Mouse (Mus musculus) mesoderm, embryonic 11.5 days (tissue): ENCODE measurements at regions not wholly inside any gene's neighbourhood (a gene's known extent, or its start where the extent isn't known, plus 50 kb on each side); places are given as distances from the start of the nearest gene placed in this dataset.

Experiments
- DNase-seq: peaks from one replicate; pipeline ENCODE4 v3.0.0-alpha.2; 2012; ENCODE audit warnings: low read depth, low spot score

DNA sequence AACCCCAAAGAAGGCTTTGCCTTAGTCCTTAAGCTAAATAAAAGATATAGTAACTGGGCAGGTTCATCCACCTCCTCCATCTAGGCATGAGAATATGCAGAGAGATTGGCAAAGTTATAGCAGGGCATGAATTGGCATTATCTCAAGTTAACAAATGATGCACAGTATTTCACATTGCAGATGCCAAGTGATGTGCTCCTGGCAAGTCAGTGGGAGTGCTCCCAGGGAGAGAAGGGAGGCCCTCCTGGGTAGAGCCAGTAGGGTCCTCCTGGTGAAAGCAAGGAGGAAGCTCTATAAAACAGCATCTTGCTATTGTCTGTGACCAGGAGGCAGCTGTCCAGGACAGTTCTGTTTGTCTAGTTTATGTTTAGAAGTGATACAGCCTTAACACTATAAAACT lies 496.6 kb upstream of the Sox11 start:
- no peak for DNase-seq

DNA sequence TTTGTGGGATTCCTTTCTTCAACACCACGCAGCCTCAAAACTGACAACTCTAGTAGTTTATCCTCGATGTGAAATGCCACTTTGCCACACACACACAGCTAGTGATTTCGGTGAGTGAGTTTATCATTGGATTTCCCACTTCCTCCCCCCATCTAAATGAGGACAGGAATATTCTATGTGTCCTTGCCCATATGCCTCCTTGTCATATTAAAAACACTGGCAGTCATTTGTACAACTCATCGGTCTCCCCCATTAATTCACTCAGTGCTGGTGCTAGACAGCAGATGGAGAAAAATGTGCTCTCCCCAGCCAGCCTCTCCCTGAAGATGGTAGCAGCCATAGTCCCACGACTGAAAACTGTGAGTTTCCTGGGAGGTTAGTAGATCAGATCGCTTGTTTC lies 496.0 kb upstream of the Sox11 start:
- DNase-seq: no peak

- DNase-seq: no peak
Observed at GRCm38 (mm10) chr12:27826208-27826607, 483.8 kb upstream of the Sox11 start.

DNA sequence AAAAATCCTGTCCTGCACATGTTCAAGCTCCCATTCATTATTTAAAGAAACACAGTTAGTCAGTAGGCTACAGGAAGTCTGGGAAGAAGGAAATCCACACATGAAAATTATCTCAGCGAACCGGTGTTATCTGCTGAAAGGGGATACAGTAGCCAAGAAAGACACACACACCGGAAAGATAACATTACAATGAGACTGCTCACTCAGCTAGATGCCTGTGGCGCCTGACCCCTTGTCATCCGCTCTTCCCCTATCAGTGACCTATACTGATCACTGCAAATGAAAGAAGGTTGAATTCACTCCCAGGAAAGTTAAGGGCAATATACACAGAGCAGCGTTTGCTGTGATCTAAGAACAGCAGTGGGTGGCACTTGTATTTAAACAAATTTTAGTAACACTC lies 481.0 kb upstream of the Sox11 start:
- DNase-seq: no peak

DNA sequence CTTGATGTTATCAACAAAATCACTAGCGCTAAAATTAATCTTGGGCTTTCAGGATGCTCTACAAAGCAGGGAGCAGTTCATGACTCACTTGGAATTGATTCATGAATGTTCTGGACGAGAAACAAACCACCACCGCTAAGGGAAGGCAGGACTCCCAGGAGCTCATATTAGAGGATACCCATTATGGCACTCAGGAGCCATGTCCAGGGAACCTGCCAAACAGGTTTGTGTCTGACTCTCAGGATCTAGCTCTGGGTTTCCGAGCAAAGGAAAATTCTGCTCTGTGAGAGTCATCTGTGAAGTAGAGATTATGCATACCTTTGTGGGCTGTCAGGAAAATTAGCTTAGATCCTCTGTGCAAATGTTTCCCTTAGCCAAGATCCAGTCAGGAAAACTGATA lies 454.3 kb upstream of the Sox11 start:
- no peak for DNase-seq

DNA sequence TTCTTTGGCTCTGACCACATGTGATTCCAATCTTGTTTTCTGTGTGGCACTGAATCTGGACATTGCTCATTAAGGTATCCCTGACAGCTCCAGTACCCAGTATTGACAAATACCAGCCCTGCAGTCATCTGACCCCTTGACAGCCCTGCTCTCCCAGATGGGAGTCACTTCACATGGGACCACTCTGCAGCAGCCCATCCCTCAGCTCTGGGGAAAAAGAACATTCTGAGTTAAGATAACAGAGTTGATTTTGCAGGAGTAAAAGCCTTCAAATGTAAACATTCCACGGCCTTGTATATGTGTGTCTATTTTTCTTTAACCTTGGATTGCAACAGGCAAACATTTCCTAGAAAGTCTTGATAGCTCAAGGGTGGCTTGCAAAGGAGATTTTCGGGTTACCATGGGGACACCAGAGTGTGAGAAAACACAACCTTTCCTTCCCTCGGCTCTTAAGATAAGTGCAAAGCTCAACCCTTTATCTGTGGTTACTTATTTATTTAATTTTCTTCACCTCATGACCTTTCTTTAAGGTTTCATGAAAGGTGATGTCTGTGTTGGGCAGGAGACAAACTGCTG lies 444.4 kb upstream of the Sox11 start:
- no peak for DNase-seq

DNA sequence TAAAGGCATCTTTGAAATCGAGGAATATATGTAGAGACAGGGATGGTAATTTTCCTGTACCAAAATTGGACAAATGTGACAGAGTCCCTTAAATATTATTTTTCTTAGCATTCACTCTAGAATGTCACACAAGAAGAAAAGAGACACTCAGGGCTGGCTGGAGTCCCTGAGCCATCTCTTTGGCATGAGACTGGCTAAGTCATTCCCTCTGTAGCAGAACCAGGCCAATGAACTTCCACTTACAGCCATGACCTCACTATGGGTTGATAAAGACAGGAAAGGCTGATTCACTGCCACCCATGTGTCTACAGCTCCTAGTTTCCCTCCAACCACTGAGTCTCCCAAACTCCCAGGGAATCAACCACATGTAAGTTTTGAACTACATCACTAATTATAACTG lies 438.4 kb upstream of the Sox11 start:
- no peak for DNase-seq

DNA sequence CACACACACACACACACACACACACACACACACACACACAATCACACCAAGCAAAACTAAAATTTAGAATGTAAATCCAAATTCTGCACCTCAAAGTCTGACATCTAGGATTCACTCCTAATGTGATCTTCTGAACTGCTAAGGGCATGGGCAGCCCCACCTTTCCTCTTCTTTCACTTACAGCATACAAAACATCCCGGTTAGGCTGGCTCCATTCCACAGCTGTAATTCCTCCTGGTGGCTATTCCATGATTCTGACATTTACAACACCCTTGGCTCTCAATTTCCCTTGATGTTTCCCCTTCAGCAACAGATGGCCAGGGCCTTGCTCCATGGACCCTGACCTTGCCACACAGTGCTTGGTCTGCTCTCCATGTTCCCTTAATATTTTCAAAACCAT lies 423.6 kb upstream of the Sox11 start:
- no peak for DNase-seq

DNA sequence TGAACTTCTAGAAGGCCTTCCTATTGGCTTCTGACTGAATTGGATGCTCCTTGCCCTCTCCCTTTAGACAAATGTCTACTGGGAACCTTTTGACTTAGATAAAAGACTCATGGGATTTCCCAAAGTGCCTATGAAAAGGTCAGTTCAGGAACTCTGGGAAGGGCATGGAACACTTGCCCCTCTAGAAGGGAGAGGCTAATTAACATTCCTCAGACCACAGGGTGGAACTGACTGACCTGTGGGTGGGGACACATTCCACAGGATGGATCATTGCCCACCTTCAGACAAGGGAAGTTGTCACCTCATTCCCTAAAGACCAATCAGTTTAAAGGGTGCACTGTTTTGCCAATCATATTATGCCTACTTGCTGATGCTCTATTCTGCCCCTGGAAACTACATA lies 416.6 kb upstream of the Sox11 start:
- no peak for DNase-seq

GRCm38 (mm10) chr12:27757641-27758040 lies 415.3 kb upstream of the Sox11 start:
- no peak for DNase-seq

DNA sequence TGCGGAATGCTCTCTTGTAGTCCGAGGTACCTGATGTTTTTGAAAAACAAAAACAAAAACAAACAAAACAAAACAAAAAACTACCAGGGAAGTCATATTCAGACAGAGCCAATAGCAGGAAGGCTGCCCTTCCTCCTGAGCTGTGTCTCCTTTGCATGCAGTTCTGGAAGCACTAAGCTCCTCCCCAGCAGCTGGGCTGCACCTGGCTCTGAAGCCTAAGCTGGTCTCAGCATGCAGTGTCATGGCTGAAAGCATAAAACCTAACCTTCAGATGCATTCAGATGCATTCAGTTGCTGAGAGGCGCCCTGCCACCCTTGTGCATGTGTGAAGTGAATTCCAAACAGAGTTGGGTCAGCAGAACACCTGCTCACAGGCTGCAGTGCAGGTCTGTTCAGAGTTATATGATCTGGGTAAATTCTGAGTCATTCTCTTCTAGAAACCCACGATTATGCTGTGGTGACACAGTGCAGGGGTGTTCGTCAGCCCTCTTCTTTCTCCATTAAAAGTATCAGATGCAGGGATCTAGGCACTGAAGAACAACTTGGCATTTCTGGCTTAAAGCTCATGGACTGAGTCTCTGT lies 382.3 kb upstream of the Sox11 start:
- DNase-seq: peak; percentile 32

DNA sequence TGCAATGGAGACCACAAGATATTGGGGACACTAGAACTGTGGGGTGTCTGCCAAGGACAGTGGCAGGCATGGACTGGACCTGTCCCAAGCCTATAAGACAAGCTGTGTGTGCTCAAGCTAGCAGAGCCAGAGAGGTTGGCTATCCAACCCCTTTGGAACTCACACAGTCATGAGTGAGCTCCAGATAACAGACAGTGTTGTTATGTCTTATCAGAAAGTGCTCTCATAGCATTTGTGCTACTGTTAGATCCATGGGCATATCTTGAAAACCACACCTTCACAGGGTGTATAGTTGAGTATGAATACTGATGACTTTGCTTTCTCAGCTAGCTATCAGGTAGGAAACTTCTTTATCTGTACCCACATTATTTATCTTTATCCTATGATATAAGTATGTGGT lies 338.1 kb upstream of the Sox11 start:
- no peak for DNase-seq

- no peak for DNase-seq
Observed at GRCm38 (mm10) chr12:27673404-27673803, 331.0 kb upstream of the Sox11 start.

- DNase-seq: no peak
Observed at GRCm38 (mm10) chr12:27670650-27671084, 328.3 kb upstream of the Sox11 start.

GRCm38 (mm10) chr12:27670190-27670589 lies 327.8 kb upstream of the Sox11 start:
- DNase-seq: no peak

DNA sequence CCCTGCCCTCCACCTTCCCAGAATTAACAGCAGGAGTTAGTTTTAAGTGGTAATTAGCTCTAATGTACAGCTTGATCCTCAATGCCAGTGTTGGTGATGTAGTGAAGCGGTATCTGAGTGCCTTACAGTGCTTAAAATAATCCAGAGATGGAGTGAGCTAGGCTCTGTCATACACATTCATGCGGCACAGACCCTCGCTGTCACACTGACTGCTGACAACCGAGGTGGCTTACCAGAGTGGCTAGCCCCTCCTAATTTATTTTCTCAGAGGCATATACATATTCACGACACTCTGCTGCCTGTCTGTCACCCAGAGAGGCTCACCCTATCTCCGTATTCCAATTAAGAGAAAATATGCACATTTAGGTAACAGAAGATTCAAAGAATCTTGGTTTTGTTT lies 327.2 kb upstream of the Sox11 start:
- no peak for DNase-seq

DNA sequence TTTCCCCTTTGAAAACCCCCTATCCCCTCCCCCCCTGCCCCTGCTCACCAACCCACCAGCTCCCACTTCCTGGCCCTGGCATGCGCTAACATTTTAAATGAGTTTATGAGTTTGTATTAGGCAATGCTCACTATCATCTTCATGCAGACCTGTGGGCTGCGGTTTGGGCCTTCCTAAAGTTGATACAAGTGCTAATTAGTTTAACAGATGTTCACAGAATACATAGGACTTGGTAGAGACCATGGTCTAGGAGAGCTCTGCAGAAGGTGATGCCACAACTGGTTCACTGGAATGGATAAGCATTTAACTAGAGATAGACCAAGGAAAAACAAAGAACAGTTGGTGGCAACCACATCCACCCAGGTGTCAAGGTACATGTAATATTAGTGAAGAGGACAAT lies 324.1 kb upstream of the Sox11 start:
- DNase-seq: no peak

GRCm38 (mm10) chr12:27663126-27663525 lies 320.8 kb upstream of the Sox11 start:
- DNase-seq: no peak

DNA sequence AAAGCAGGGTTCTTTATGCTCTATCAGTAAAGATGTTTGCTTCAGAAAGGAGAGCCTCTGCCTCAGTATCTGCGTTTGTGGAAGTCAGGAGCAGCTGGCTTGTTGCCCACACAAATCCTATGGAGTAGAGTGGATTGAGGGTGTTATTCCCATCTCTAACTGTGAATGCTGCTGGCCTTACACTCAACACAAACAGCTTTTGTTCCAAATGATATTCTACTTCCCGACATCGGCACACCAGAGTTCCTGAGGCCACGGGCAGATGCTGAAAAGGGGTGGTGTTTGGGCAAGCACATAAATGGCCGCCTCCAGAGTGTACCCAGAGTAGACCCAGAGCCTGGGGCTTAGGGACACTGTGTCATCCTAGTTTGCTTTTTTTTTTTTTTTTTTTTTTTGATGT lies 320.3 kb upstream of the Sox11 start:
- DNase-seq: no peak

GRCm38 (mm10) chr12:27657536-27657935 lies 315.2 kb upstream of the Sox11 start:
- no peak for DNase-seq

DNA sequence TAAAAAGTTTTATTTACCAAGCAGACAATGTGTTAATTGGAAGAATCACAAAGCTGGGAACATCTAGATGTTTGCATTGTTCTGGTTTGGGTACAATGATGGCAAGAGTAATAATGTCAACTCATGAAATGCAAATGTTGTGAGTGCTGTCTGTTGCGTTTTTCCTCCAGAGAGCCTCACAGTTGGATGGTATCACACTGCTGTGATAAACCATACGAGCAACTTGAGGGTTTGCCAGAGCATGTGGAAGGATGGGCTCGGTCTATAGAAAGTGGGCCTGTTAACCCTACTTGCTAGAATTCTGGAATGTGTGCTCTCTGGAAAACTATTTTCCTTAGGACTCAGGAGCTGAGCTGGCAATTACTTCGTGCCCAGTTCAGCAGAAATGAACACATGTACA lies 311.2 kb upstream of the Sox11 start:
- no peak for DNase-seq

DNA sequence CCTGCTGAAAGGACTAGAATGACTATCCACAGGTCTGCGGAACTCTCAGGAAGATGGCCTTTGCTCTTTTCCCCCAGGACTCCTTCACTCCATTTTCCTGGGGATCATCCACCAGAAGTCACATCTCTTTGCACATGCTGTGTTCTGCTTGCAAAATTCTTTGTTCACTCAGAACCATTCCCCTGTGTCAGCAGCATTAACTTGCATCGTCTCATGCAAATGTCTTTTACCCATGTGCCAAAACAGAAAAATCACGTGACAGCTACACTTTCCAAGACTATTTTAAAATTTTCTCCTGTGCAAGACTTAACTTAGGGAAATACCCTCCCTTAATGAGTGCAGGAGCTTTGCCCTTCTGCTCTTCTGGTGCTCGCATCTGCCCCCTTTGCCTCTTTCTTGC lies 306.2 kb upstream of the Sox11 start:
- DNase-seq: no peak

GRCm38 (mm10) chr12:27646497-27647307 lies 304.3 kb upstream of the Sox11 start:
- DNase-seq: no peak
